Mouse (Mus musculus): Measurements from ENCODE around the gene Sstr5.

DNA sequence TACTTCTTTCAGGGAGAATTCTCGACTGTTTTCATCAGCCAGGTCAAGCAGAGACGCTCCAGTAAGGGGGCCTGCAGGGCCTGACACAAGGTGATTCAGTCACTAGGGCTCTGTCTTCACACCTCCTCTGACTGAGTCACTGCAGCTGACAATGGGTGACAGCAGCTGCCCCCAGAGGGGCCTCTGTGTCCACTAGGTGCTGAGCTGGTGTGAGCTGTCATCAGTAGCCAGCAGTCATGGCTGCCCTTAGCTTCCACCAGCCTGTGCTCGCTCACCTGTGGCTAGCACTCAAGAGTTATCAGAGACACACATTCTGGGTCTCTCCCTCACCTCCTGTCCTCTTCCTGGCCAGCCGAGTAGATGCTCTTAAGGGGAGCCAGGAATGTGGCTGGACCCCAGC is 16.3 kb downstream of the Sstr5 start:
- TF ChIP-seq POLR2A (IDR thresholded peaks at IDR 0.05; ENCODE audit: insufficient read length, low read depth) (no peak), SRF (IDR thresholded peaks at IDR 0.05; ENCODE audit: control insufficient read depth, insufficient read length, low read depth) (no peak), MYOG (IDR thresholded peaks at IDR 0.05; ENCODE audit: control insufficient read depth in 1 of 3, insufficient read depth in 1 of 3, insufficient read length in 2 of 3, low read depth in 2 of 3) (no peak)
